Mouse (Mus musculus) C2C12 (cell line): ENCODE data around the gene Mapkap1.

Experiments
- CEBPB ChIP-seq: IDR thresholded peaks from one replicate; pipeline ENCODE4 v1.6.1; 2011; ENCODE audit warnings: low read depth, mild to moderate bottlenecking, control low read depth, moderate library complexity
- CTCF ChIP-seq: IDR thresholded peaks from one replicate; pipeline ENCODE4 v1.5.1; 2011; ENCODE audit not compliant: control insufficient read depth, insufficient read depth, insufficient read length
- FOSL1 ChIP-seq: IDR thresholded peaks from one replicate; pipeline ENCODE4 v1.8.0; 2011; ENCODE audit warnings: mild to moderate bottlenecking, low read length; ENCODE audit not compliant: poor library complexity, insufficient read depth, severe bottlenecking
- MAX ChIP-seq: IDR thresholded peaks from one replicate; pipeline ENCODE4 v1.6.1; 2011; ENCODE audit warnings: mild to moderate bottlenecking, control low read depth
- USF1 ChIP-seq: IDR thresholded peaks from one replicate; pipeline ENCODE4 v1.6.1; 2011; ENCODE audit warnings: low read depth, mild to moderate bottlenecking, control low read depth, moderate library complexity

GRCm38 (mm10) chr2:34553580-34554231 is 147.1 kb downstream of the Mapkap1 start:
- no peak for TF ChIP-seq CTCF
- no peak for TF ChIP-seq FOSL1
- TF ChIP-seq CEBPB: no peak
- TF ChIP-seq USF1: no peak
- no peak for TF ChIP-seq MAX
